Mouse (Mus musculus) spleen, adult 12 weeks (tissue): ENCODE results near the gene Eif2s2.
A peak's percentile ranks its signal among the peaks of the same experiment; 100 is the strongest.
"Not testable (repeated sequence)": the region's sequence is repeated elsewhere in the genome, so short reads cannot be mapped to it uniquely, and the experiment has no call there.

ENCODE experiments used
- DNase-seq: peaks from one replicate; pipeline ENCODE4 v3.0.0; 2022; ENCODE audit warnings: low spot score

Gene Eif2s2

DNA sequence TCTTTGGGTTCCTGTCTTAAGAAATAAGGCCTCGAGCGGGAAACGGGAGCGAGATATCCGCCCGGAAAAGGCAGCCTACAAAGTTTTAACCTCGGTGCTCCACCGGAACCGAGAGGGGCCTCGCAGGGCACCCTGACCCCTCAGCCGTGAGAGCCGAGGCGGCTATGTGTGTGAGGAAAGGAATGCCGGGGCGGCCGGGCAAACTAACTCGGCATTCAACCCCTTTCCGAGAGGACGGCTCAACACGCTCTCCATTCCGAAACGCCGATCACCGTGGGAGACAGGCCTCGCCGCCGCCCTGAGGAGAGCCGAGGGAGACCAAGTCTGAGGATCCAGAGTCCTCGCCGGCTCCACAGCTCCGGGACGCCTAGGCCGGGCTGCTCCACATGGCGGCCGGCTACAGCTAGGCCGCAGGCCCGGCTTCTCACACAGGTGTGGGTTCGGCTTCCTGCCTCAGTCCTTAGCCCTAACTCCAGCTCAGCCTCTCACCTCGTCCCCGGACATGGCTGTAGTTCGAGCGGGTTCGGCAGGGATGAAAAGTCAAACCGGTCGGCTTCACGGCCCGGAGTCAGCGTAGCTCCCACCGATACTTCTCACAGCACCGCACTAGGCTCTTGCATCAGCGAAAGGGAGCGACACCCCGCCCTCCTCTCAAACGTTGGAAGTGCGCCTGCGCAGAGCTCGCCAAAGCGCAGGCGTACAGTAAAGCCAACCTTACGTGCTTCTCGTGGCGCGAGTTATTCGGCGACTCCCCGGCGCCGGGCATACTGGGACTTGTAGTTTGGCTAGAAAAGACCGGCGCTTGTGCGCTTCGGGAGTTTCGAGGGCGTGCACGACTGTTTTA, at the start of gene Eif2s2:
Gene Eif2s2, minus strand, starts transcription at position 735 of the 844 bp plus-strand sequence.
- DNase-seq = peak; percentile 95

DNA sequence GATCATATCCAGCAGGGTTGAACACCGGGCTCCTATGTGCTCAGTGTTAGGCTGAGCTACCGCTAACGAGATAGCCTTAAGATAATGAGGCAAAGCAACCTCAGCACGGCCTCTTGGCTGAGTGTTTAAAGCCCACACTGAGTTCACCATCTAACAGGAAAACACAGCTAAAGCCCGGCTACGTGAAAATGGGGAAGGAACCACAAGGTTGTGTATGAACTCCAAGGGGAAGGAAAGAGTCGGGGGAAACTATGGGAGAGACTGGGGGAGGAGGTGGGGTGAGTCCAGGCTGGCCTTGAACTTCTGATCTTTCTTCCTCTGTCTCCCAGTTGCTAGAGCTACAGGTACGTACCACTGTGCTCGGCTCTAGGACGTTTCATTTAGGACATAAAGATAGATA, 49.2 kb upstream of the Eif2s2 start:
- DNase-seq = no peak

DNA sequence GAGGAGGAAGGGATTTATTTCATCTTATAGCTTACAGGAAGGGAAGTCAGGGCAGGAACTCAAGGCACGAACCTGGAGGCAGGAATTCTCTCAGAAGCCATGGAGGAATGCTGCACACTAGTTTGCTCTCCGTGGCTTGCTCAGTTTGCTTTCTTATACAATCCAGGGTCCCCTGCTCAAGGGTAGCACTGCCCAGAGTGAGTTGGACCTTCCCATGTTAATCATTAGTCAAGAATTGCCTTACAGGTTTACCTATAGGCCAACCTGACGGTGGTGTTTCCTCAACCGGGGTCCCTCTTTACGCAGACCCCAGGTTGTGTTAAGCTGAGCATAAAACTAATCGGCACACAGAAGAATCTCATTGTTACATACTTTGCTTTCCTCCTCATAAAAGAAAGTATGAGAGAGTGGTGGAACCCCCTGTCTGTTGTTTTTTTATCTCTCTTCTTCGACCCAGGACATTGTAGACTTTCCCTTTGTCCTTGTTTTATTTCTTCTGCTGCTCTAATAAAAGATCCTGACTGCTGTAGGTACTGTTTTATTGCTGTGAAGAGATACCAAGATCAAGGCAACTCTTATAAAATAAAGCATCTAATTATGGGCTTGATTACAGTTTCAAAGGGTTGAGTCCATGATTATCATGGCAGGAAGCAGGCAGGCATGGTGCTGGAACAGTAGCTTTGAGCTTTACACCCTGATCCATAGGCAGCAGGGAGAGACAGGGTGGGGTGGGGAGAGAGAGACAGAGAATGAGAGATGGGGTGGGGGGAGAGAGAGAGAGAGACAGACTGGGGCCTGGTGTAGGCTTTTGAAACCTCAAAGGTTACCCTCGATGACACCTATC, 45.0 kb upstream of the Eif2s2 start:
- no peak for DNase-seq

DNA sequence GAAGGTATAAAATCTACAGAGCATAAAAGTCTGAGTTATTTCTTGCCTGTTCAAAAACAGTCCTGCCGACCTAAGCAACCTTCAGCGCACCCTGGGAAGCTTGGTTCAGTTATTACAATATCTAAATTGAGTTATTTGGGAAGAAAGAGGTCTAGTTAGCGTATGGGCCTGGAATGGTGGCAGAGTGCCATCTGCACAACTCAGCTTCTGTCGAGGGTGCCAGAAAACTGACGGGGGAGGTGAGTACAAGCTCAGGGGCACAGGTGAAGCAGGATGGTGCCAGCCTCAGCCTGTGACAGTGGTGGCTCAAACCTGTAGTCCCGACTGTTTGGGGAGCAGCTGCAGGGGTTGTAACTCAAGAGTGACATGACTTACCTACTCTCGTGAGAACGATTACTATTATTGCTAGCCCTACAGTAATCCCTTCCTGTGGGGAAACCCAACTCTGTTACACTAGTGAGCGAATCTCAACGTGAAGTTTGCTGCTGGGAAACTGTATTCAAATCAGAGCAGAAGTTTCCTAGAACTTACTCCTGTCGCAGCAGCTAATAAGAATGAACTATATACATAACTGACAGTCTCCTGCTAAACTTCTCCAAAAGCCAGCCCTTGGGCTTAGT, 43.9 kb upstream of the Eif2s2 start:
- DNase-seq = no peak

DNA sequence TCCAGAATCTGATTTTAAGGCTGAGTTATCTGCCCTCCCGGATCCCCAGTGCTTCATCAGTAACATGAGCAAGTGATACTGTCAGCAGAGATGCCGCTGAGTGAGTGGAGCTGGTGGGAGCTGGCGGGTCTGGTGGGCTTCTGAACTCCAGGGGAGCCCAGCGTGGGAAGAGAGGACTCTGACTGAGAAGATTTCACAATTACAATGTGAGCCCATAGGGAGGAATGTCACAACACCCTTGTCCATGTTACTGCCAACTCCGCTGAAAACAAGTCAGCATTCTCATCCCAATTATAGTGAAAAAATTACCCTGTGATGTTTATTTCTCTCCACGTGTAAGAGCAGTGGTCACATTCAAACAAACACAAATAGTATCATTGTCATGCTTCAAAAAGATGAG, 43.4 kb upstream of the Eif2s2 start:
- no peak for DNase-seq

DNA sequence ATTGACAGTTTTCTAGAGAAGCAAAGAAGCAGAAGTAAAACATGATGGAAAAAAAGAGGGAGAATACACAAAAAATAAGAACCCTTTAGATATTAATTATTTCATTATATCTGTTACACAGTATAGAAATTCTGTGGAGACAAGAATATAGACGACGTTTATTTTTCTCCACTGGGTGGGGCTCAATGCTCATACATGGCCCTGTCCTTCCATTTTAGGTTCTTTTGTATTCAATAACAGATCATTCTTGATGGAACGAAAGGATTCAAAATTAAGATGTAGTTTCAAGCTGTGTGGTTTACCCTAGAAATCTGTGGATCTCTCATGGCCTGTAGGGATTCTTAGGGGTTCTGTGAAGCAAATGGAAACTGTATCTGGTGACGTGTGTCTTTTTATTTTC, 41.1 kb upstream of the Eif2s2 start:
- no peak for DNase-seq

DNA sequence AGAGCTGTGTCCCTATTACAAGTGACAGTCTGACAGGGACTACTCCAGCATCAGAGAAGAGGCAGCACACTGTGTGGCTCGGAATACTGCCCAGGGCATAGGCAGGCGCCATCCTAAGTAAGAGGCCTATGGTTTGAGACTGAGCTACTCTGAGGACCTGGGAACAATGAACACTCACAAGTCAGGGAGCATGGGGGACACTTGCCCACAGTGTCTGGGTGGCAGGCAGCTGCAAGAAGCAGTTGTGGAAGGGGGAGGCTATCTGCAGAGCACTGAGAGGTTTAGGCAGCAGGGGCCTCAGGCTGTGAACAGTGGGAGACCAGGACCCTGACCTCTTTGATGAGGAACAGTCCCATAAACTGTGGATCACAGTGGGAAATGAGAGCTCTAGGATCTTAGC, 35.6 kb upstream of the Eif2s2 start:
- no peak for DNase-seq

DNA sequence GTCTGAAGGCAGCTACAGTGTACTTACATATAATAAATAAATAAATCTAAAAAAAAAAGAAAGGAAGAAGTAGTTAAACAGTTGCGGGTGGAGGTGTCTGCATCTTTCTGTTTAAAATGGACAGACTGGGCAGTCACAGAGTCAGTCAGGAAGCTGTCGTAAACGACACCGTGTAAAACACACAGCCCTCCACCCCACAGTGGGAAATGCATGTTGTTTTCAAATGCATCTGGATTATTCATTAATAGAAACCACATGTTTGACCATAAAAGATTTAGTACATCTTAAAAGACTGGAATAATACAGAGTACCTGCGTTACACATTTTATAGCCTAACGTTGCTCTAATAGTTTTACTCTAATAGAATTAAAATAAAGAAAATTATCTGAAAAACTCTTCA, 34.1 kb upstream of the Eif2s2 start:
- no peak for DNase-seq

DNA sequence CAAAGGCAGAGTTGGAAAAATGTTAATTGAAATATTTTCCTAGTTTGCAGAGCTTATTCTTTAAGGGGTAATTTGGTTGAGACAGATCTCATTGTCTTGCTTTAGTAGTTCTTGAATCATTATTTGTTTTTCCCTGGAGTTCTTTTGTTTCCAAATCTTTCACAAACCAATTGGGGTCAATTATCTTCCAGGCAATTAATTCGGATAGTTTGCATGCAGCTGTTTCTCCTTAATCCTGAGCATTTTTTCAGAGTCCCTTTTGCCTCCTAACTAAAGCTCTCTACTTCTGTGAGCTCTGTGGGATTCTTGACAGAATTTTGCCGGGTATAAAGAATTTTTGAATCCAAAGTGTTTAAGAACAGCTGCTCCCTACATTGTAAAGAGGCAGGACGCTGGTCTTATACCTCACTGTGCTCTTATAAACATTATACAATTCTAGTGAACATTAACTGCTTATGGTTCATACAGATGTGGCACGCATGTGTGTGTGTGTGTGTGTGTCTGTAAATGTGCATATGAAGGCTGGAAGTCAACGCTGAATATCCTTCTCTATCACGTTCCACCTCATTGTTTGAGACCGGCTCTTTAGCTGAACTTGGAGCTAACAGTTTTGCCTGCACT, 32.8 kb upstream of the Eif2s2 start:
- DNase-seq = no peak

DNA sequence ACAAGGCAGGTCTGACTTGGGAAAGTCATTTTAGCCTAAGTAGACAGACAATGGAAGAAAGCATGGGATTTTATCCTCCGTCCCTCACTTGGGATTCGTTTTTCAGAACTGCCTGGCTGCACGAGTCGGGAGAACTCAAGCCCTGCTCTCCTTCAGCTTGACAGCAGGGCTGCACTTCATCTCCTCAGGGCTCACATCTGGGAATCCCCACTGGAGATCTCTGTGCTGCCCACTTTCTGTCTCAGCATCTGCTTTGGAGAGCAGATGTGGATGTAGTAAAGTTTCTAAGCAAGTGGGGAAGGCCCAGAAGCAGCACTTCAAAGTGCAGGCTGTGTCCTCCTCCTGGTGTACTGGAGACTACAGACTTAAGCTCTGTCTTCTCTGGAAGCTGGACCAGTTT, 29.4 kb upstream of the Eif2s2 start:
- DNase-seq = not testable (repeated sequence)

DNA sequence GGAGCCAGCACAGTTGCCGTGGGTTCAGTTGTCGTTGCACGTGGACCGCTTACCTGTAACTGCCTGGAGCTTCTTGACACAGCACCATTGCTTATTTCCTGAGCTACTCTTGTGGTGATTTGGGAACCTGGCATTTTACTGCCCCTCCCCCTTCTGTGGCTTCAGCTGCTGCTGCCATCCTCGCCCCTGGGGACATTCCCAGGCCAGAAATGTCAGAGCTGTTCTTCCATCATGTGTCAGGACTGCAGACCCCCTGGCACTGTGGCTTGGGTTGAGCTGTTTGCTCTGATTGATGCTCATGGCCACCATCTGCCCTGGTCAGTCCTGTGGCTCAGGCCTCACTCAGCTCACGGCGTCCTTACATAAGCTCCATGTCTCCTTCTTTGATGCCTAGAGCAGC, 28.2 kb upstream of the Eif2s2 start:
- DNase-seq = no peak

DNA sequence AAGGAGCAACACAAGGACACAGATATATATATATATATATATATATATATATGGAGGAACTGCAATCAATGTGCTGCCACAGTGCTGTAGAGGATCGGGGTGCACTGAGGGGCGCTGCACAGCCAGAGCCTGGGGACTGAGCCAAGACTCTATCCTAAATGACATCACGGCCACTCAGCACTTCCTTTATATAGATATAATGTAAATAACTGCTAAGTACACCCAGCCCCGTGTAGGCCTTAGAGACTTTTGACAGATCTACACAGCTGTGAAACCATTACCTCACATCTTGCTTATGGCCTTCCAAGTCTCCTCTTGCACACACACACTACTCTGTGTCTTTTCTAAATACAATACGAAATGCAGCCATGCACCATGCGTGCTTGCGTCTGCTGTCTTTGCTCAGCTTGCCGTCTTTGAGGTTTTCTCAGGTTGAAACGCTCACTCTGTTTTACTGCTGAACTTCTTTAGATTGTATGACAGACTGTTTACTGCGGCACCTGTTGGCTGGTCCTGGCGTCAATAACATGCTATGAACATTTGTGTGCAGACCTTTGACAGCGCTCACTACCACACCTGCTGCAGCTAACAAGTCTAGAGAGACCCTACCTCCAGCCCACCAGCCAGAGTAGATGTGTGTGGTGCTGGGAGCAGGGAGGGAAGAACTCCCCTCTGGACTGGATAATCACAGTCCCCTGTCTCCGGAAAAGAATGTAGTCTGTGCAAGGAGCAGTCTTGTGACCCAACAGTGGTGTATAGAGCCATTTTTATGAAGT, 25.3 kb upstream of the Eif2s2 start:
- no peak for DNase-seq

DNA sequence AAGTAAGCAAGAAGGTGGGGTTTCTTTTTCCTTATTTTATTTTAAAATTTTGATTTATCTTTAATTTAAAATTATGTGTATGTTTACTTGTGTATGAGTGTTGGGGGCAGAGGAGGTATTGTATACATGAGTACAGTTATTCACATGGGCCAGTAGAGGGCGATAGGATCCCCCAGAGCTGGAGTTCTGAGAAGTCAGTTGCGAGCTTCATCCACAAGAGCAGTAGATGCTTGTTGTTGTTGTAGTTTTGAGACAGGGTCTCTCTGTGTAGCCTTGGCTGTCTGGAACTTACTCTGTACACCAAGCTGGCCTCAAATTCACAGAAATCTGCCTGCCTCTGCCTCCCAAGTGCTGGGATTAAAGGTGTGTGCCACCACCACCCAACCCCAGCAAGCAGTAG, 23.8 kb upstream of the Eif2s2 start:
- no peak for DNase-seq

DNA sequence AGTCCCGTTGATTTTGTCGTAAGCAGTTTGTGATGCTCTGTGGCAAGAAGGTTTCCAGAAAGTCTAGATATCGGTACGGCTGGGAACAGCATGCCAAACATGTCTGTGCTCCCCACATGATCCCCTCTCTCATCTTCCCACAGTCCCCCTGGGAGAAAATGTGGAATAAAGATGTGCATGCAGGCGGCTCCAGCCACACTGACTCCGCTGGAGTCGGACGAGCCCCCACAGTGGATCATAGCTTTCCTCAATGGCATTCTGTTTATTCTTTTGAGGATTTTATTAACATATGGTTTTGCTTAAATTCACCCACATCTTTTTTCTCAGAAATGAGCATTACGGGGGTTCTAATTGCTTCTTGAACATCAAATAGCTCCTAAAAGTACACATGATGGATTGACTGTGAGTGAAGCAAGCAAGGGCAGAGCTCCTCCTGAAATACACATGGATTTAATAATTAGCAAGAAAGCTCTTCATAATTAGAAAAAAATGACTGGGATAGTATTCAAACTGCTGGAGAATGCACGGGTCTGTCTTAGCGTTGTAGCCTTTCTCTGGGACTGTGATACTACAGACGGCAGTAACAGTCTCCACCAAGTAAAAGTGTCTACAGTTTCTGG, 23.3 kb upstream of the Eif2s2 start:
- DNase-seq = no peak

DNA sequence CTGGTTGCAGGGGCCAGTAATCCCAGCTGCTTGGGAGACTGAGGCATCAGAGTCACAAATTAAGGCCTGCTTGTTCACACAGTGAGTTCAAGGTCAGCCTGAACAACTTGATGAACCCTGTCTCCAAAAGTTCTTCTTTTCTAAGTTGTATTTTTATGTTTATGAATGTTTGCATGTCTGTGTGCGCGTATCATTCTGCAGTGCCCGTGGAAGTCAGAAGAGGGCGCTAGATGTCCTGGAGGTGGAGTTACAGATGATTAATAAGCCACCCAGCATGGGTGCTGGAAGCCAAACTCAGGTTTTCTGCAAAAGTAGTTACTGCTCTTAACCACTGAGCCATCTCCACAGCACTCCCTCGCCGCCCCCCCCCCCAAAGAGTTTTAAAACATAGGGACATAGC, 17.1 kb upstream of the Eif2s2 start:
- DNase-seq = no peak

DNA sequence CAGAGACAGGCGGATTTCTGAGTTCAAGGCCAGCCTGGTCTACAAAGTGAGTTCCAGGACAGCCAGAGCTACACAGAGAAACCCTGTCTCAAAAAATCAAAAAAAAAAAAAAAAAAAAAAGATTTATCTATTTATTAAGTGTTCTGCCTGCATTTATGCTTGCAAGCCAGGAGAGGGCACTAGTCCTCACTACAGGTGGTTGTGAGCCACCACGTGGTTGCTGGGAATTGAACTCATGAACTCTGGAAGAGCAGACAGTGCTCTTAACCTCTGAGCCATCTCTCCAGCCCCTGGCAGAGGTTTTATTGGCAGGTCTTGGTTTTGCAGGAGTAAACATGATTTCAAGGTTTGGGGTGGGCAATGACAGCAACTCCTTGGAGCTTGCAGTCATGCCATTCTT, 15.5 kb upstream of the Eif2s2 start:
- DNase-seq = not testable (repeated sequence)

DNA sequence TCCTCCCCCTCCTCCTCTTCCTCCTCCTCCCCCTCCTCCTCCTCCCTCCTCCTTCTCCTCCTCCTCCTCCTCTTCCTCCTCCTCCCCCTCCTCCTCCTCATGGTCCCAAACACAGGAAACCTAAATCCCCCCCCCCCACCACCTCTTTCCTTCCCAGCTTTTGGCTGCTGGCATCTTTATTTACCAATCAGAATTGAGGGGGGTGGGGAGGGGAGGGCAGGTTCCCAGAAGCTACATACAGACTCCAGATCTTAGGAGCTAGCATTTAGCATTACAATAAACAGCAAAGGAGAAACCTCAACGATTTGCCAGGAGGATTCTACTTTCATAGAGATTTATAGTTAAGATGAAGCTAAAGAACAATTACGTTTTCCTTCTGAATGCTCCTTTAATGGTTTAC, 13.1 kb upstream of the Eif2s2 start:
- DNase-seq = no peak

DNA sequence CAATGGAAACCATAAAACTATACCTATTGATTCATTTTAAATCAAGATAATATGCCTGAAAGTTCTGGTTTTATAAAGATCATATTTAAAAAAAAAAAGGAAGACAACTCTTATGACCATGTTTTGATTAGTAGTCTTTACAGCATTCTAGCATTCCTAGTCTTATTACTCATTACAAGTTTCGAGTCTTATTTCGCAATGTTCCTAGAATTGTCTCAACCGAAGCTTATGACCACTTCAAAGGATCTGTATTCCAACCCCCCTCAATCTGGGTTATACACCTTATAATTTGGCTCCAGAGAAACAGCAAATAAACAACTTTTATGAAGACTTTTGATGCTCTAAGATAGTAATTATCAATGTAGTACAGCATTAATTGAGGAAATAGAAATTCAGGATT, 9.4 kb upstream of the Eif2s2 start:
- DNase-seq = no peak

DNA sequence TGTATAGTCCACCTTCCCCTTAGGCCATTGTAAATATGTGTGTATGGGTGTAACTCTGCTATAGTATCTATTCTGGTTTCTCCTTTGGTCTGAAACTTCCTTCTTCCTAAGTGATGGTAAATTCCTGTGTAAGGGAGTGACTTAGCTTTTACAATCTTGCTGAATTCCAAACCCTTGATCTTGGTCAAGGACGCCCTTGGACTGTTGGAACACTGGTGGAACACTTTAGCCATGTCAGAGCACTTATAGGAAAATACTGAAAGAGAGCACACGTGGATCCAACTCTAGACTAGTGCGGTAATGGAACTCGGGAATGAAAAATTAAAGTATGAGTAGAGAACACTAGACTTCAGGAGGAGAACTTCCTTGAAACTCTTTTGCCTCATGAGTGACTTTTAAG, 6.7 kb upstream of the Eif2s2 start:
- not testable (repeated sequence) for DNase-seq

DNA sequence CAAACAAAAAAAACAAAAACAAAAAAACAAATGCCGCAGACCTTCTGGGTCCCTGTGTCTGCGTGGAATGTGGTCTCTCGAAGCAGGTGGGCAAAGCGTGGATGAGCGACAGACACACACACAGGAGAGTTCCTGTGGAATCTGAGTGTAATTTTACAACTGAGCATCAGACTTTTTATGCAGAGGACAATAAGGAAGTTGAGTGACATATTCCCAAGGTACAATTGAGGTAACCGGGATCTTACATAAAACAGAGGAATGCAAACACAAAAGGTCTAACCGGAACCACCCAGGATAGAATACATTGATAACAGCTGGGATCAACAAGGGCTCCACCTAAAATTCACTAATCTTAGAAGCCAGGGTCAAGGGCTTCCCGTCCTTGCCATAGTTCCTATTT, 6.3 kb upstream of the Eif2s2 start:
- DNase-seq = not testable (repeated sequence)

DNA sequence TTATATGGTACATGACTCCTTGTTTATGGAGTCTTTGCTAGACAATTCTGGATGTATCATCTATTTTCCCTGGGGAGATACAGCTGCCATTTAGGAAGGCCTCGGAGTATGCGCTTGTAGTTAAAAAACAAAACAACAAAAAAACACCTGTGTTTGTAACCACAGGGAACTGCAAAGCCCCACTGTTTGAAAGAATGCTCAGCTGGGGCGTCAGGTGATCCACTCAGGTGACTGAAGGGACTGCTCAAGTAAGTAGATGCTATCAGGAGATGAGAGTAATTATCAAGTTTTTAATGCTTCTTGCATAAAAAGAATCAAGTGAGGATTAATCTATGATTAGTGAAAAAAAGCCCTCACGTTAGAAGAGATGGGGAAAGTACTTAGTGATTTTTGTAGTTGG, 813 bp upstream of the Eif2s2 start:
- no peak for DNase-seq
